Mouse (Mus musculus): ENCODE results near the gene Agbl5.
A peak's percentile ranks its signal among the peaks of the same experiment; 100 is the strongest.

The Agbl5 gene

DNA sequence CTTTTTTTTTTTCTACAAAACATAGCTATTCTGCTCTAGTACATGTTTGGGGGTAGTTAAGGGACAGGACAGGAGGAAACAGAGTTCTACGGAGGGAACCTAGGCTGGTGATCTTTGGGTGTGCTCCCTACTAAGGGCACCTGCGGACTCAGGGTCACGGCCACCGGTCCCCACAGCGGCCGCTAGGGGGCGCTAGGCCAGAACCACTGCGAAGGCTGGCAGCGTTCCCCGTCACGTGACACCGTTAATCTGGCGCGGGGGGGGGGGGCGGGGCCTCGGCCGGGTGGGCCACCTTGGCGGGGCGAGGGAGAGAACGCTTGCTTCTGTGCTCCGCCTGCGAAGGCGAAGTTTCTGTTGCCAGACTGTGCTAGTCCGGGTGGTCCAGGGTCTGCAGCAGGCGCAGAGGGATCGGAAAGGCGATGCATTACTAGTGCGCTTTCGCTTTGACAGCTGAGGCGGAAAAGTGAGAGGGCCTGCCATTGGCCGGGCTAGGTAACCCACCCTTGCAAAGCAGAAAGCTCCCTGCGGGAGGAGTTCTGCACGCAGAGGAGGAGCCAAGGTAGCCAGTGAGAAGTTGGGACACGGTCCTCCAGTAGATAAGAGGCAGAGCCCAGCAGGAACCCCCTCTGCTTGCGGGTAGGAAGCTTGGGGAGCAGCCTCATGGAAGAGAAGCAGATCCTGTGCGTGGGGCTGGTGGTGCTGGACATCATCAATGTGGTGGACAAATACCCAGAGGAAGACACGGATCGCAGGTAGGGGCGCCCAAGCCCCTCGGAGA is 33.0 kb downstream of the Agbl5 start, which contains the start of gene Khk:
Gene Khk, plus strand, starts transcription at position 176 of the 778 bp plus-strand sequence.
- peak; percentile 88 to 98 for DNase-seq

DNA sequence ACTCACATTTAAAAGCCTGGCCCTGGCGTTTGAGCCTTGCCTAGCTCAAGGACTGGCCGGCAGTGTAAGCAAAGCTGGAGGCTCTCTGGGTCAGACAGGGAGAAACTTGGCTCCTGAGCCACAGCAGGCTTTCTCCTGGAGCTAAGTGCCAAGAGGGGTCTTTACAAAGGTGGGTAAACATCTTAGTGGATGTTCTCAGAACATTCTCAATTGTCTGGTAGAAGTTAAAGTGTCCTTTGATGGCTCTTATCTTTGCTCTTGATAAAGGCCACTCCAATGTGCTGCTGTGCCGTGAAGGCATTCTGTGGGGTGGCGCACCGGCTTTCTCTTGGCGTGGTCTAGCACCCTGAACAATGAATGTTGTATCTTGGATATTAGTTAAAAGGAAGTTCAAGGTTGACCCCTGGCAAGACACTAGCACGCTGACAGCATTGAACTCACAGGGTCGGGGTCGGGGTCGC is 34.1 kb downstream of the Agbl5 start:
- no peak for DNase-seq

DNA sequence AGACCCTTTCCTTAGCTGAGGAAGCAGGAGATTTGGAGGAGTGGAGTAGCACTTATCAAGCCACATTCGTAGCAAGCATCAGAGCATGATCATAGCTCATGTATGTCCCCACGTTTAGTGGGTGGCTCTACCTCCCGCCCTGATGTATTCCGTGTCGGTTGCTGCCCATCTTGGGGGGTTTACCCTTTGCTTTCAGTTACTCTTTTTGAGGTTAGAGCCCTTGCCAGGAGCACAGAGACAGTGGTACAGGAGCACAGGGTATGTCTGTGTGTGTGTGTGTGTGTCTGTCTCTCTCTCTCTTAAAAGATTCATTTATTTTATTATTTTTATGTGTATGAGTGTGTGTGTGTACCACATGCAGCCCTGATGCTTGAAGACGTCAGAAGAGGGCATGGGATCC is 34.6 kb downstream of the Agbl5 start:
- DNase-seq = no peak

DNA sequence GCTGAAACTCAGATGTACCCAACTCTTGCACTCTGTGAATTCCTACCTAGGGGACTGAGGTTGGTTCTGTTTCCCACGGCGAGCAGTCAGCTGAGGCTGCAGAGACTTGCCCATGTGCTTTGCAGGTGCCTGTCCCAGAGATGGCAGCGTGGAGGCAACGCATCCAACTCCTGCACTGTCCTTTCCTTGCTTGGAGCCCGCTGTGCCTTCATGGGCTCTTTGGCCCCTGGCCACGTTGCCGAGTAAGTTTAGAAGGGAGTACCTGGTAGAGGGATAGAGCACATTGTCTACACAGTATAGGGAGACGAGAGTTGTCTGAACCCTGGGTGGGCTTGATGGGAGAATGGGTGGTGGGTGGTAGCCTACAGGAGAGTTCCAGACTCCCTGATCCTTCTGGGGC is 36.1 kb downstream of the Agbl5 start:
- DNase-seq = no peak

DNA sequence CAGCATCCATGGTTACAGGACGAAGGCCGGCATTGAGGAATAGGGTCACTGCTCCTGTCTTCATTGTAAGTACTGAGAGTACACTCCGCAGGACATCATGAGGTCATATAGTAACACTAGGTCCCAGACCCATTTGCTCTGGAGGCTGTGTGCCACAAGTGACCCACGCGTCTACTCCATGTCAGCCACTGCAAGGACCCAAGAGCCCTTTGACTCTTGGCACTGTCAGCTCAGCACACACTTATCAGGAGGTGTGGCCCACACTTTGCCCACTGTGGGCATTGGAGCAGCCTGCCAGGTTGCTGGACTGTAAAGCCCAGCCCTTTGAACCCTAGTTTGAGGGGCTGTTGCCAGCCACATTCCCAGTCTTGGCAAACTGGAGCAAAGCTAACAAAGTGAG is 36.7 kb downstream of the Agbl5 start:
- no peak for DNase-seq

DNA sequence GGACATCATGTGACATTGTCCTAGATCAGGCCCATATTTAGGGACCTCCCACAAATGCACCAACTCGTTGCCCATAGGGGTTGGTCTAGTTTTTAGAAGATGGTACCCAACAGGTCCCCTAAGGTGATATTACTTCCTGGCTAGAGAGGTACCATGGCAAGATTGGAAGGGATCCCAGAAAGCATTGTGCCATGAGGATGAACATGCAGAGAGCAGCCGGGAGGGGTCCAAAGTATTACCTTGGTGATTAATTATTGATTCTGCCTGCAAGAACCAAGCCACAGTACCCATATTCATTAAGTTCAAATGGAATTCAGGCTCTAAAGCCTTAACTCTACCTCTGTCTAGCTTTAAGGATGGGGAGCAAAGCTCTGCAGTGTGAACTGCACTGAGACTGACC is 37.6 kb downstream of the Agbl5 start:
- DNase-seq = no peak

DNA sequence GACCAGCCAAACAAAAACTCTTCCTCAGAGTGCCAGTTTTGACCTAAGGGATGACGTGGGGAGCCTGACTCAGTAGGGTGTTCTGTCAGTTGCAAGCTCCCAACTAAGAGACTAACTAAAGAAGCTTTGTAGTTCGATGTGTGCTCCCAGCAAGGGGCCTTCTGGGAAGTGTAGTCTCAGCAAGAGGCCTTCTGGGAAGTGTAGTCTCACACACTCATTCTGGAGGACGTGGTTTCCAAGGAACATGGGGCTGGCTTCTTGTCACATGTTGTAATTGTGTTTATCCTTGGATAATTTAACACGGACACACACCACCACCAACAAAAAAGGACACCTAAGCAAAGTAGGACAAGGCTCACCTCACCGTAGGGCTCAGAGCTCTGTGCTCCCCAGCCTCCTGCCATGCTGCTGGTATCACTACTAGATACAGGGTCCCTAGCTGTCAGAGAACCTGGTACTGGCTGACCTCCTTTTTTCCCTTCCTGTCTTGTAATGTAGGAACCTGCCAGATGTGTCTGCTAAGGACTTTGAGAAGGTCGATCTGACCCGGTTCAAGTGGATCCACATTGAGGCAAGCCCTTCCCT is 39.5 kb downstream of the Agbl5 start:
- peak; percentile 35 to 59 for DNase-seq

DNA sequence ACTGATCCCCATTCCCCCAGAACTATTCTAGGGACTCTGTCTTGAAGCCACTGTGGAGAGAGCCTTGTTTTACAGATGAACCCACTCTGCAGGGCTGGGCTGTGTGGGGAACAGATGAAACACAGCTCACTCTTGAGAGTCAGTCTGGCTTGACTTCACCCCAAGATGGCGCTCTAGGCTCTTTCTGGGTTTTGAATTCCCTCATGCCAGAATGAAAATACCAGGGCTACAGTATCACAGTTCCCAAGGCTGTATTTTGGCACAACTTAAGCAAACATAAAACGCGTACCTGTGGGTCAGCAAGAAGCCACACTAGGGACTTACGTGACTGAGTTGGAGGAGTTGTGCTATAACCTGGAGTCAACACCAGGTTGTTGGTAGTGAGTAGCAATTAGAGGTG is 41.6 kb downstream of the Agbl5 start:
- peak; percentile 84 to 85 for DNase-seq

DNA sequence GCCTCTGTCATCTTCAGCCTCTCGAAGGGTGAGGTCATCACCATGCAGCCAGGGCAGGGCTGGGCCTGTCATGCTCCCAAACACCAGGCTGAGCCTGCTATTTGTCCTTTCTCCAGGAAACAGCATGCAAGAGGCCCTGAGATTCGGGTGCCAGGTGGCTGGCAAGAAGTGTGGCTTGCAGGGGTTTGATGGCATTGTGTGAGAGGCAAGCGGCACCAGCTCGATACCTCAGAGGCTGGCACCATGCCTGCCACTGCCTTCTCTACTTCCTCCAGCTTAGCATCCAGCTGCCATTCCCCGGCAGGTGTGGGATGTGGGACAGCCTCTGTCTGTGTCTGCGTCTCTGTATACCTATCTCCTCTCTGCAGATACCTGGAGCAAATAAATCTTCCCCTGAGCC is 42.4 kb downstream of the Agbl5 start:
- DNase-seq = no peak

DNA sequence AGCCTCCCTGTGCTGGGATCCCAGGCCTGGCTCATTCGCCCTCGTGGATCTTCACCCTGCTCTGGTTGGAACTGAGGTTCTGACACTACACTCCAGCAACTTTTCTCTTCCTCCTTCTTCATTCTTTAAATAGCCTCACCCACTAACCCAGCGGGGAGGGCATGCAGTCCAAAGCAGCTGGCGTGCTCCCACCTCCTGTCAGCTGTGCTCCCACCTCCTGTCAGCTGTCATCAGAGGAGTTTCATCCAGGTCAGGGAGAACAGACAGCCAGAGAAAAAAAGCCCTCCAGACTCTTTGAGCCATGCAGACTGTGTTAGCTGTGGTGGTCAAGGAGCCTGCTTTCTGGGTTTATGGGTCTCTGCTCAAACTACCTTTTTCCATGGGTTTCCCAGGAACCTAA is 42.9 kb downstream of the Agbl5 start:
- DNase-seq = no peak

DNA sequence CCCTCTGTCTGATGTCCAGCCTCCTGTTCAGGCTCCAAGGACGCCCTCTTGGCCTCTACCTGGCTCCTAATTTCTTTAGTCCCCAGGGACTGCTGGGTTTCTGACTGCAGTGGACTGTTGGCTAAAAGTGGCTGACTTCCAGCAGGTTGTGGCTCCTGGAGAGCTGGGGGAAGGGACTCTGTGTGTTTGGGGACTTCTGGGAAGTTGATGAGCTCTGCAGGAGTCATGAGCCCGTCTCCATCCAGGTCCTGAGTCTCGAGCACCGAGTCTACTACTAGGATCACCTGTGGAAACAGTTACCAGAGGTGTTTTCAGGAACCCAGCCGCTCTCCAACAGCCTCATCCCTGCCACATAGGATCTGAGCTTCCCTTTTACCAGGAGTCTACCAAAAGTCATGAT is 45.2 kb downstream of the Agbl5 start:
- DNase-seq = no peak

DNA sequence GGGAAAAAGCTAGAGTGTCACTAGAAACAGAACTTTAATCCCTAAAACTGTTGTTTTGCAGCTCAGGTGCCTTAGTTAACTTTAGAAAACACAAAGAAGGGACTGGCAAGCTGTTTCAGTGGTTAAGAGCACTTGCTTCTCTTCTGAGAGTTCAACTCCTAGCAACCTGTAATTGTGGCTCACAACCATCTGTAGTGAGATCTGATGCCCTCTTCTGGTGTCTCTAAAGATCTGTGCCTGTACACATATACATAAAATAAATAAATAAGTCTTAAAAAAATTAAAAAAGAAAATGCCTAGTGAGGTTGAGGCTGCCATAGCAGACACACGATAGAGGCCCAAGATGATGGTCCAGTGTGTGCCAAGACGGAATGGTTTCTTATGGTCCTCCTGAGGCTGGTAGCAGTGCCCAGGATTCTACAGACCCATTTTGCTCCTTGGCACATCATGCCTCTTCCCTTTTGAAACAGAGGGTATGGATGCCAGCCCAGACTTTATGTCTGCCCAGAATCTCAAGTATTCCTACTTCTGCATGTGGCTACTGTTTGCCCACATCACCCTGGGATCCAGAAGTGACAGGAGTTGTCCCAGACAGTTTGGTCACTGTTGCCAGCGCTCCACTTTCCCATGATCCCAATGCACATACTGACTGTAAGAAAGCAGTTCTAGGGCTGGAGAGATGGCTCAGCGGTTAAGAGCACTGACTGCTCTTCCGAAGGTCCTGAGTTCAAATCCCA is 46.4 kb downstream of the Agbl5 start:
- DNase-seq = no peak

DNA sequence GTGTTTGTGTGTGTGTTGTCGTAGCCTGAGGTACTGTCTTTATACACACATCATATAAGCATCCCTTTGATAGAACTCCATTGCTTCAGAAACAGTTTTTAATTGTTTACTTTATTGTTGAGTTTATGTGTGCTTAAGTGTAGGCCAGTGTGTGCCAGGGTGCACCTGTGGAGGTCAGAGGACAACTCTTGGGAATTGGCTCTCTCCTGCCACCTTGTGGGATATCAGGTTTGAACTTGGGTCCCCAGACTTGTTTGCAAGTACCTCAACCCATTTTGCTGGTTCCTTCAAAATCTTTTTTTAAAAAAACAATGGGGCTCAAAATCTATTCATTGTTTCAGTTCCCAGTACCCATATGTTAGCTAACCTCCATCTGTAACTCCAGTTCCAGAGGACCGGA is 54.5 kb downstream of the Agbl5 start:
- DNase-seq = no peak

DNA sequence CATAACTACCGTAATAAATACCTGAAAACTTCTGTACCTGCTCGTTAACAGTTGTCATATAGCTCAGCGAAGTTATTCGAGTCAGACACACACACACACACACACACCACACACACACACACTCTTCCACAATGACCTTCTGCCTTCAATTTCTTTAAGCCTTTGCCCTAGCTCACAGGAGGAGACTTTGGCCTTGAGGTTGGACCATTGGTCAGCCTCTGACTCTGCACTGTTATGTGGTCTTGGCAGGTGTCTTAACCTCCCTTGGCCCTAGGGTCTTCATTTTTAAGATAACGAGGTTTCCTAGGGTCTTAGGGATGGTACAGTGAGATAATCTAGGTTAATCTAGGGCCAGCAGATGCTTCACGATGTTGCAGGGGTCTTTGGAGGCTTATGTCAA is 55.9 kb downstream of the Agbl5 start:
- no peak for DNase-seq

DNA sequence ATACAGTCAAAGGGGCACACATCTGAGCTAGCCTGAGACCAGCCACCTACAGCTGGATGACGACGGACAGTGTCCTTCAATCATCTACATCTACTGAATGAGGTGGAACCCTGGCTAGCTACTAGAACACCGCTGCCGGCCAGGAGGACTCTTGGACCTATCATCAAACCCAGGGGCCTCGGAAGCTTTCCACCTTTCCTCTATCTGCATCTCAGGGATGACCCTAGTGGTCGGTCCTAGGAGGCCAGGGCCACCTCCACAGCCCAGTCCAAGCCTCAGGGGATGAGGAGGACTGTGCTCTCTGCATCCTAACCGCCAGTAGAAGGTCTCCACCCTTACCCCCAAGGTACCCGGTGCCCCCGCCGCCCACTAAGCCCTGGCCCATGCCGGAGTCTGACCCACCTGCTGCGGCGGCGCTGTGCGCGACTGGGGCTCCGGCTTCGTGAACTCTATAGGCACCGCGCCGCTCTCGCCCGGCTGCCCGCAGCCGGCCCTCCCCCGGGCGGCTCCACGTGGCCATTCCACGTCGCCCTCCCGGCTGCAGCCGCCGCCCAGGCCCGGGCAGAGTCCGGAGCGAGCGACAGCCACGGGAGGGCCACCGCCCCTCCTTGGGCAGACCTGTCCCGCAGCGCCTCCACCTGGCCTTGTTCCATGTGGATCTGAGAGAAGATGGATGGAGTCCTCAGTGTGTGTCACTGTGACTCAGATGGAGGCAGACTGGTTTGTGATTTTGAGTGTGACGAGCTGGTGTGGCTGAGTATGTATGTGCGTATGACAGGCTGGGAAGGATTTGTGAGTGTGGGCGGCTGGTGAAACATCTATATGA is 56.7 kb downstream of the Agbl5 start, which contains the start of gene Cgref1:
Gene Cgref1, minus strand, starts transcription at position 636 of the 826 bp plus-strand sequence.
- peak; percentile 78 to 82 for DNase-seq

DNA sequence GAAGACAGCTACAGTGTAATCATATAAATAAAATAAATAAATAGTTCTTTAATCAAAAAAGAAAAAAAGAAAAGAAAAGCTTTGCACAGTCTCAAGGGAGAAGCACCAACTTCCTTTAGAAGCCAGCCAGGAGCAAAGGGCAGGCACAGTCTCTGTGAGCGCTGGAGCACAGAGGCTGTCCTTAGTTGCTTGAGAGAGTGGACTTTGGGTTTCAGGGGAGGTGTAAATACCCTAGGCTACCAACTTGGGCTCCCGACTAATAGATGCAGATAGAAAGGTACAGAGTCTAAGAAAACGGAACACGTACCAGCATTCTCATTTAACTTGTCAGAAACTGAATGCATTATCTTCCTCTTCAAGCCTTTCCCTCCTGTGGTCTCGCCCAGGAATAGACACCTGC is 60.1 kb downstream of the Agbl5 start:
- no peak for DNase-seq

DNA sequence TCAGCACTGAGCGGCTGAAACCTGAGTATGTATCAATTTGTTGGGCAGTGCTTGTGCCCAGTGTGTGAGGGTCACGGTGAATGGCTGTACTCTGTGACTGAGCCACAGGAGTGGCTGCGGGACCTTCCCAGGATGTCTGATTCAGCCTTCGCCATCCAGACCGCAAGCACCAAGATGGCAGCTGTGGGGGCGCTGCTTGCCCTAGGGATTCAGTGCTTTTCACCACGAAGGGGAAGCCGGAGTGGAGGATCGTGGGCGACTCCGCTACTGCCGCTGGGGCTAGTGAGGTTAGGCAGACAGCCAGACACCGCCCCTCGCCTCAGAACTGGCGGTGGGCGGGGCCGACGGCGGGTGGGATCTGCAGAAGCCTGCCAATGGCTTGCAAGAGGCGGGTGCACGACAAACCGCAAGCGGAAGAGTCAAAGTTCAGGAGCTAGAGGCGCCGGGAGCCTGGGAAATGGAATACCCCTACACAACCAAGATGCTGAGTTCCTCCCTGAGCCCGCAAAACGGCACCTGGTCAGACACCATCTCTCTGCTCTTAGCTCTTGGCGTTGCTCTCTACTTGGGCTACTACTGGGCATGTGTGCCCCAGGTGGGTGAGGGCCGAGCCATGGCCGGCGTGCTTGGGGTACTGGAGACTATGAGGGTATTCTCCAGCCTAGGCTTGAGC is 61.3 kb downstream of the Agbl5 start:
- peak; percentile 84 to 85 for DNase-seq

DNA sequence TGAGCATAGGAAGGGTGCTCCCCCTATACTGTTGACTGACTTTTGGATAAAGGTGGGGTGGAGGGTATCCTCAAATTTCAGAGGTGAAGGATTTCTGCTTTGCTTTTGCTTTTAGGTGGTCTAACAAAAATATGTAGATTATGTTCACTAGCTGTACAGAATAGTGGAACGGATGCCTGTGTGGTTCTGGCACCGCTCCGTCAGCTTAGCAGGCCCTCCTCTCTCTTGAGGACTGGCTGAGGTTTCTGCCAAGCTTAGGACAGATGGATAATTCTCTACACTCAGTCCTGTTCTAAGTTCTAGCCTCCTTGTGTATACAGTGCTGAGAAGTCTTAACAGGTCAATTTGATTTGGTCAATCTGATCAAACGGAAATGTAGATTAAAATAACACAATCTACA is 62.0 kb downstream of the Agbl5 start:
- DNase-seq = peak; percentile 43 to 50

DNA sequence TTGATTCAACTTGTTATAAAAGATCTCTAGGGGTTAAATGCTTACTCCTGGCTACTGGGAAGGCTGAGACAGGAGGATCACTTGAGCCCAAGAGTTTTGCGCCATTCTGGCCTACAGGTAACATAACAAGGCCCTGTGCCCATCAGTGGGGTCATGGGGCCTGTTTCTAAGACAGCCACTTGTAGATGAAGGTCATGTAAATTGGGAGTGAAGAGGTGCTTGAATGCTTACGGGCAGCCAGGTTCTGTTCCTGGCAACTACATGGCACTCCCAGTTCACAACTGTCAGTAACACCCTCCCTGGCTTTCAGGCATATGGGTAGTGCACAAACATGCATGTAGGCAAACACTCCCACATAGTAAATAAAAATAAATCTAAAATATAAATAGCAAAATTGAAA is 62.4 kb downstream of the Agbl5 start:
- DNase-seq = peak in 1 of 2 experiments; percentile 10

DNA sequence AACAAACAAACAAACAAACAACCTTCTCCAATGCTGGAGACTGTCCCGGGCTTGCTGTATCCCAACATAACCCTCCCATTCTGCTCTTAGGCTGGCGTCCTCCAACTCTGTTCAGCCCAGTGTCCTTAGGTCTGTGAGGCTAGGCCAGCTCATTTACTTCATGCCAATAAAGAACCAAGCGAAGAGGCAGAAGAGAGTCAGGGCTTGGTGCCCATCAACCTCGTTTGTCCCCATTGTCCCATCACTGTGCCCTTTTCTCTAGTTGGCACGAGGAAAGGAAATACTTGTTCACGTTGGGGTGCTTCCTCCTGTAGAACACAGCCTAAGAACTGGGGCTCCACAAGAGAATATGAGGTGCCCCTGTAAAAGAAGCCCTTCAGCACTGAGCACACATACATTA is 63.2 kb downstream of the Agbl5 start:
- DNase-seq = no peak

DNA sequence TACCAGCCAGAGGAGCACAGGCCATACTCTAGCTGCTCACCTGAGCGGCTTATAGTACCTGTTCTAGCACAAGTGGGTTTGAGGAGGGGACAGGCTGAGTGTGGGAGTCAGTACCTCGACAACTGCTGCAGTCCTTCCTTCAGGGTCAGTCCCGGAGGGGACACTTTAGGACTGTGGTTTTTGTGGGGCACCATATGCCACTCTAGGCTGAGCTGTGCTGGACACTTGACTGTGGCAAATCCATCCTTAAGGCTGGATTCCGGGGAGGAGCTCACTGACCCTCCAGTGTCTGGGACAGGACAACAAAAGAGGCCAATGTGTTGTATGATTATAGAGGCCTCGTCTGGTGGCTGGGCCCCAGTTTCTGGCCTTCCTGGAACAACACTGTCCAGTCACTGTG is 64.1 kb downstream of the Agbl5 start:
- peak in 1 of 2 experiments; percentile 17 for DNase-seq

DNA sequence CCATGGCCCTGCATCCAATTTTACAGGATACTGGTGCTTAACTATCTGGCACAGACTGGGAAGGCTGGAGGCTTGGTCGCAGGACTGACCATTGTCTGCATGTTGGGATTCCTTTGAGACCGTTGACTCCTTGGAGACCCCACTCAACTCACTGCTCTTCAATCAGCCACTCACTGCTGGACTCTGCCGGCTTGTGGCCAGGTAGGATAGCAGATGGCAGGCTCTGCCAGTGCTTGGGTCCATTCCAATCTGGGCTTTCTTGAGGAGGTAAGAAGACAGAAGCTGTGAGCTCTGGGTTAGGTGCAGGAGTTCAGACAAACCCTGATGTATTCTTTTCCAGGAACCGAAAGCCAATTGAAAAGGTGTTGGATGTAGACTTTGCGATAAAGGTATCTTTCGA is 65.6 kb downstream of the Agbl5 start:
- peak; percentile 64 for DNase-seq
